Mouse (Mus musculus) heart, embryonic 11.5 days (tissue): Measurements from ENCODE around the gene Socs3. TPM values are rescaled to one million over a fixed set of nuclear protein-coding genes. Genes with fewer than 3 reads are reported as not detected.

Experiments used
- ATAC-seq: fragments of 200-750 bp; cut with Nextera tagmentation; replicated peaks from 2 replicates; pipeline ENCODE4 v1.8.0; 2017; ENCODE audit warnings: moderate library complexity; ENCODE audit not compliant: insufficient number of reproducible peaks, low FRiP score, low TSS enrichment
- H3K27ac ChIP-seq: fragments of 300-500 bp; sonication (generic); 2 replicates; pipeline ENCODE4 v1.5.1; 2014; ENCODE audit warnings: mild to moderate bottlenecking, low read depth, low read length
- H3K27me3 ChIP-seq: fragments of 300-500 bp; sonication (generic); 2 replicates; pipeline ENCODE4 v1.6.1; 2014; ENCODE audit warnings: mild to moderate bottlenecking, low read length, mixed read lengths; ENCODE audit not compliant: control insufficient read depth, insufficient read depth
- H3K36me3 ChIP-seq: fragments of 300-500 bp; sonication (generic); 2 replicates; pipeline ENCODE4 v1.6.1; 2014; ENCODE audit warnings: mild to moderate bottlenecking, low read length, moderate library complexity, mixed read lengths; ENCODE audit not compliant: control insufficient read depth, insufficient read depth
- H3K4me1 ChIP-seq: fragments of 300-500 bp; sonication (generic); 2 replicates; pipeline ENCODE4 v1.6.1; 2014; ENCODE audit warnings: low read length; ENCODE audit not compliant: control insufficient read depth, insufficient read depth
- H3K4me2 ChIP-seq: fragments of 300-500 bp; sonication (generic); 2 replicates; pipeline ENCODE4 v1.6.1; 2014; ENCODE audit warnings: mild to moderate bottlenecking, moderate library complexity
- H3K4me3 ChIP-seq: fragments of 300-500 bp; sonication (generic); 2 replicates; pipeline ENCODE4 v1.5.1; 2014; ENCODE audit warnings: low read depth, low read length
- H3K9ac ChIP-seq: fragments of 300-500 bp; sonication (generic); 2 replicates; pipeline ENCODE4 v1.6.1; 2014; ENCODE audit warnings: mild to moderate bottlenecking, low read depth, low read length, moderate library complexity
- H3K9me3 ChIP-seq: fragments of 300-500 bp; sonication (generic); replicated peaks from 2 replicates; pipeline ENCODE4 v1.6.1; 2016; ENCODE audit warnings: low read length; ENCODE audit not compliant: control insufficient read depth
- WGBS: fragments of 180-500 bp; shearing (Covaris S2); extraction: QIAGEN DNeasy Blood & Tissue Kit; methylation state at CpG from one replicate; pipeline ENCODE4 v1.1.7; 2014; ENCODE audit not compliant: insufficient replicate concordance; 5-methylcytosine and 5-hydroxymethylcytosine counted together
- polyA plus RNA-seq: library from polyadenylated mRNA; unstranded; fragments of >200 nt; fragmentation: Nextera tagmentation; extraction: Ambion mirVana; gene quantifications from 2 replicates; pipeline ENCODE4 v1.2.1, GENCODE M21; 2014

The Socs3 gene
- polyA plus RNA-seq, 1 experiment from 2014 or later: 3.6 TPM

DNA sequence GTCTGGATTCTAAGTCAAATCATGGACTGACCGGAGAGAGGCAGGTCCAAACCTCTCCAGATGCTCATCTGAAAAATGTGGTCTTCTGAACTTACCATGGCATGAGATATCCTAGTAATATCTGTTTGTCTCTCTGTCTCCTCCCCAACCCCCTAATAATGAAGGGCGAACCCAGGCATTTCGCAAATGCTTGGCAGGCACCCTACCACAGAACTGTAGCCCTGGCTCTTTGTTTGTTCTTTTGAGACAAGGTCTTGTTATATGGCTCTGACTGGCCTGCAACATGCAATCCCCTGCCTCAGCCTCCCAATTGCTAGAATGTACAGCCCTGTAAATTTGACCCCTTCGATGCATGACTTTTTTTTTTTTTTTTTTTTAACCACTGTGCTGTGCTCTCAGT lies 10.7 kb downstream of the Socs3 start:
- WGBS: 90% methylated on average over 4 of the region's 4 CpGs
- Histone ChIP-seq H3K27me3 (no peaks in the 10 kb centered on the region), H3K4me1 (peaks cover 39% of the 10 kb centered on the region), H3K4me2 (no peak overlapping the region), H3K4me3 (no peak overlapping the region), H3K36me3 (no peaks in the 10 kb centered on the region), H3K9ac (no peak overlapping the region), H3K9me3 (no peaks in the 10 kb centered on the region), H3K27ac (no peak overlapping the region)
- ATAC-seq: no peak

DNA sequence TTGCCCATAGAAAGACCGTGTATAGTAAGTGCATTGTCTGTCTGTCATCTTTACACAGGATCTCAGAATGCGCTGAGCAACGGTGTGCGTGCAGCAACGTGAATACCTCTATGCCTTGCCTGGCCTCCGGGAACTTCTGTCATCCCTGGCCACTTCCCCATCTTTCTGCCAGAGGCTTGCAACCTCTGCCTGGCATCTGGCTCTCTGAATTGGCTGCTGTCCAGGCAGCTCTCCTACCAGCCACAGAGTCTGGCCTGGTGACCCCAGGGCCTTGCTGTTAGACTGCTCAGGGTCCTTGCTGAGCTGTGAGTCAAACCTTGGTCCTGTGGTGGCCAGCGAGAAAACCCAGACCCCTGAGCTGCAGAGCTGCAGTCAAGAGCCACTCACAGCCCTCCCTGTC lies 11.7 kb downstream of the Socs3 start:
- Histone ChIP-seq H3K36me3 (no peaks in the 10 kb centered on the region), H3K9ac (no peak overlapping the region), H3K27ac (no peak overlapping the region), H3K4me1 (peaks cover 32% of the 10 kb centered on the region), H3K9me3 (no peaks in the 10 kb centered on the region), H3K4me2 (no peak overlapping the region), H3K27me3 (no peaks in the 10 kb centered on the region), H3K4me3 (no peak overlapping the region)
- ATAC-seq: no peak
- 69% methylated on average over 7 of the region's 7 CpGs for WGBS

DNA sequence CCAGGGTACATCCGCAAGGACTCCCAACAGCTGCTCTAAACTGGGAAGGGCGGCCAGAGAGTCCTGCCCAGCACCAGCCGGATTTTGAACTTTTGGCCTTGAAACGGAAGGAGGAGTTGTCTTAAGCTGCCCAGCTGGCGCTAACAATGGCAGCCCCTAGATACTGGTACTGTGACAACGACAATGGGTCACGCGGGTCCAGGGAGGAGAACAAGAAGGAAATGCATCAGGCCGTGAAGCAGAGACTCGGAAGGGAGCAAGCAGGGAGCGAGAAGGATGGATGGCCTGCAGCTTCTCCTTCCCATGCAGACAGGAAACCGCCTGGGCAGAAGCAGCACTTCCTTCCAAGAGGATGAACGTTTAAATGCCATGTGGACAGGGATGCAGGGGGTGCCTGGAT lies 14.2 kb downstream of the Socs3 start:
- Histone ChIP-seq H3K4me1 (peaks cover 15% of the 10 kb centered on the region; the same call in 1 of the 2 replicates), H3K4me3 (no peak overlapping the region), H3K9ac (no peak overlapping the region; the same call in 1 of the 2 replicates), H3K9me3 (no peaks in the 10 kb centered on the region), H3K27ac (no peak overlapping the region), H3K4me2 (no peak overlapping the region), H3K36me3 (no peaks in the 10 kb centered on the region), H3K27me3 (peaks cover 3% of the 10 kb centered on the region; the same call in 1 of the 2 replicates)
- no peak for ATAC-seq
- WGBS: 61% methylated on average over 13 of the region's 13 CpGs

DNA sequence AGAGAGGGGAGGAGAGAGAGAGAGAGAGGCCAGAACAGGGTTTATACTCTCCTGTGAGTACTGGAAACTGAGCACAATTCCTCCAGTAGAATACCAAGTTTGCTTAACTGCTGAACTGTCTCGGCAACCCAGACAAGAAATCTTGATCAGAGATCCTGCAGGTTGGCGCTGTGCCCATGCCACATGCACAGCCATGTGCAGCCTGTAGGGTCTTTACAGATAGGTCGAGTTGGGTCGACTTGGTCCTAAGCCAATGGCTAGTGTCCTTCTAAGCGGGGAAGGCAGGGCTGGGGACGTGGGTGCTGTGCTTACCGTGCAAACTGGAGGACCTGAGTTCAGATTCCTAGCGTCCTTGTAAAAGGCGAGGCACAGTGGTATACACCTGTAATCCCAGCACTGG lies 15.0 kb downstream of the Socs3 start:
- no peak for ATAC-seq
- WGBS: 81% methylated on average over 9 of the region's 9 CpGs
- no peak overlapping the region for H3K27ac ChIP-seq
- no peak overlapping the region for H3K4me2 ChIP-seq
- H3K9ac ChIP-seq: peak overlapping the region; percentile 3; the same call in 1 of the 2 replicates
- H3K27me3 ChIP-seq: peaks cover 3% of the 10 kb centered on the region; the same call in 1 of the 2 replicates
- no peak overlapping the region for H3K4me3 ChIP-seq
- H3K4me1 ChIP-seq: peaks cover 15% of the 10 kb centered on the region; the same call in 1 of the 2 replicates
- no peaks in the 10 kb centered on the region for H3K9me3 ChIP-seq
- no peaks in the 10 kb centered on the region for H3K36me3 ChIP-seq

DNA sequence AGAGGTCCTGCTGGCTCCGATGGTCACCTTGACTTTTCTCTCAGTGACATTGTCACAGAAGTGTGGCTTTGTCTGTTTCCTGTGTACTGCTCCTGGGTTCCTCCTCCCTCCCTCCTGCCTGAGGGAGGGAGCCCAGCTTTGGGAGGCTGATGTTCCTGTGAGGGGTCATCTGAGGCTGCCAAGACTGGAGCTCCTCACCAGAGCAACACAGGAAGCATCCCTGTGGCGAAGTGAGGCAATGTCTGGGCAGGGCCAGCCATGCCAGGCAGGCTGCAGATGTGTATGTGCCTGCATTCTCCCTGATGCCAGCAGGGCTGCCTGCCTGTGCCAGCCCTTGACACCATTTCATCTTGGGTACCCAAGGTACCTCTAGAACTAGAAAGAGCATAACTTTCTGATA lies 15.8 kb downstream of the Socs3 start:
- Histone ChIP-seq H3K36me3 (no peaks in the 10 kb centered on the region), H3K4me1 (peaks cover 18% of the 10 kb centered on the region), H3K4me3 (no peak overlapping the region), H3K9me3 (no peaks in the 10 kb centered on the region), H3K4me2 (no peak overlapping the region), H3K27me3 (peaks cover 3% of the 10 kb centered on the region; the same call in 1 of the 2 replicates), H3K9ac (no peak overlapping the region), H3K27ac (no peak overlapping the region)
- no peak for ATAC-seq
- 59% methylated on average over 2 of the region's 2 CpGs for WGBS

DNA sequence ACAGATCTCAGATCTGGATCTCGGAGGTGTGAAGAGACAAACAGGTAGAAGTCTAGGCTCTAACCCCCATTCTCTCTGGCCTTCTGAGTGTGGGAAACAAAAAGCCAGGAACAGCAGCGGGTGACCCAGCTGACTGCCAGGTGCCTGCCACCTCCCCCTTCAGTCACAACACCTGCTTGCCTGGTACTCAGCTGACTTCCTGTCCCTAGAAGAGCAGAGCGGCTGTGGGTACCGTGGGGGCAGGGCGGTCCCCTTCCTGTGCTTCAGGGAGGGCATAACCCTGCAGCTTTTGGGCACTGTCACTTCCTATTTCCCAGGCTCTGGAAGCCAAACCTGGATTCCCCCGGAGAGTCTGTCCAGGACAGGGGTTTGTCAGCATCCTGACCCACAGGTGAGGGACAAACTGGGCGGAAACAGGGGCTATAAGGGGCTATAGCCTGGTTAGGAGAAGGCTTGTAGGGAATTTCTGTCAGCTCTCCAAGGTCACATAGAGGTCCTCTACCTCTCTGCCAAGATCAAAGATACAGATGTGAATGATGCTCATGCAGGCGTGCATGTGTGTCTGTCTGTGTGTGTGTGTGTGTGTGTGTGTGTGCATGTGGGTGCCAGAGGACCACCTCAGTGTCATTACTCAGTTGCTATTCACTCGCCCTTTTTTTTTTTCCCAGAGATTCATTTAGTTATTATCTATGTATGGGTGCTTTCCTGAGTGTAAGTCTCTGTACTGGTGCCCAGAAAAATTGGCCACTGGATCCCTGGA lies 17.5 kb downstream of the Socs3 start:
- H3K4me1 ChIP-seq: peaks cover 14% of the 10 kb centered on the region; the same call in 1 of the 2 replicates

DNA sequence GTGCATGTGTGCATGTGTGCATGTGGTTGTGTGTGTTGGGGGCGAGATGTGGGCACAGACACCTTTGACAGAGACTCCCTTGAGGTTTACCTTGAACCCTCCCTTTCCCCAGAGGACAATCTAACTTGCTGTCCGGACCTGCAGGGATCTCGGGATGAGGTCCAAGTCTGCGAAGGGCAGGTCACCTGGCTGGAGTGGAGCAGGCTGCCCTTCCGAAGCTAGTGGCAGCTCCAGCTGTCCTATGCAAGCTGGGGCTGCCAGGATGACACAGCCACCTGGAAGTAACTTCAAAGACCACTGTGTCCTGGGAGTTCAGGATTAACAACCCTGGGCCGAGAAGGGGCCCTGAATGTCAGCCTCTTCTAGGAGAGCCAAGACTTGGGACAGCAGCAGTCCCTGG lies 18.5 kb downstream of the Socs3 start:
- no peak overlapping the region for H3K4me3 ChIP-seq

More for the DNA sequence above, 17.5 kb downstream of the Socs3 start:
- Histone ChIP-seq H3K27me3 (peaks cover 3% of the 10 kb centered on the region; the same call in 1 of the 2 replicates), H3K27ac (no peak overlapping the region), H3K9ac (no peak overlapping the region), H3K4me2 (no peak overlapping the region), H3K36me3 (no peaks in the 10 kb centered on the region), H3K4me3 (no peak overlapping the region), H3K9me3 (no peaks in the 10 kb centered on the region)
- WGBS: 62% methylated on average over 9 of the region's 9 CpGs
- ATAC-seq: no peak

DNA sequence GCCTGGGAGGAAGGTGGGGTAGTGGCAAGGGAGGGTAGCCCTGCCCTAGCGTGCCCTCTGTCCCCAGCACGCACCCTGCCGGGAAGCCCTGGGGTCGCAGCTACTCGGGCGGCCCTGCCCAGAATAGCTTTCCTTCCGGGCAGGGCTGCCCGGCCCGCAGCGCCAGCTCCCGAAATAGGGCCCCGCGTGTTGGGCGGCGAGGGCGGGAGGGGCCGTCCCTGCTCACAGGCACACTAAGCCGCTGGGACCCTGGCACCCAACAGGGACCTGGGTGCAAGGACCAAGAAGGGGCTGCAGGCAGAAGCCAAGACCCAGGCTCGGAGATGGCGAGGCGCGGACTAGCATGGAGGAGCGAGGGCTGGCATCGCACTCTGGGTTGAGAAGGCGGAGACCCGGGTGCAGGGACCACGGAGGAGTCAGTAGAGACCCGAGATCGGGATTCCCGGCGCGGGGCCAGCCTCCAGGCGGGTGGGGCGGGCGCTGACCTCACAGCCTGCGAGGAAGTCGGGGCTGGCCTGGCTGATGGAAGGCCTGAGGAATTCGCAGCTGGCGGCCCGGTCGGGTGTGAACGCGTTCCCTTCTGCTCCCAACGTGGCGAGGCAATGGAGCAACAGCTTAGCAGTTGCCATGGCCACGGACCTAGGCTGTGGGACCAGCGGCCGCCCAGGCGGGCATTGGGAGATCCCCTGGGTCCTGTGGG lies 20.3 kb downstream of the Socs3 start:
- Histone ChIP-seq H3K9me3 (no peaks in the 10 kb centered on the region), H3K27me3 (peaks cover 6% of the 10 kb centered on the region; the same call in 1 of the 2 replicates), H3K27ac (peak overlapping the region; percentile 72), H3K4me1 (peaks cover 9% of the 10 kb centered on the region; the same call in 1 of the 2 replicates), H3K9ac (peak overlapping the region; percentile 73), H3K4me2 (peak overlapping the region; percentile 85), H3K36me3 (no peaks in the 10 kb centered on the region), H3K4me3 (peak overlapping the region; percentile 41)
- peak; percentile 69 for ATAC-seq
- WGBS: 1% methylated on average over 49 of the region's 49 CpGs

More for the DNA sequence above, 18.5 kb downstream of the Socs3 start:
- Histone ChIP-seq H3K27me3 (peaks cover 4% of the 10 kb centered on the region; the same call in 1 of the 2 replicates), H3K4me2 (no peak overlapping the region), H3K9ac (no peak overlapping the region), H3K9me3 (no peaks in the 10 kb centered on the region), H3K36me3 (no peaks in the 10 kb centered on the region), H3K4me1 (peaks cover 14% of the 10 kb centered on the region; the same call in 1 of the 2 replicates), H3K27ac (no peak overlapping the region)
- no peak for ATAC-seq
- 74% methylated on average over 6 of the region's 6 CpGs for WGBS
